Mouse (Mus musculus) adrenal gland, postnatal 4 days (tissue): ENCODE measurements around the gene Smim17. TPM values are rescaled to one million over a fixed set of nuclear protein-coding genes. Genes with fewer than 3 reads are reported as not detected.
"Not testable (repeated sequence)": the region's sequence is repeated elsewhere in the genome, so short reads cannot be mapped to it uniquely, and the experiment has no call there.

ENCODE experiments used
- DNase-seq, 2 experiments: peaks; one replicate each; pipeline ENCODE4 v3.0.0; 2021 to 2022; ENCODE audit warnings: low spot score in 2 of 2, mixed read lengths in 2 of 2
- long read RNA-seq, 2 experiments: library from polyadenylated mRNA; stranded (forward); transcript quantifications; one replicate each; pipeline ENCODE4 v2.0.0; 2021
- total RNA-seq, 2 experiments: library from RNA; stranded (reverse); gene quantifications; 2 replicates each; pipeline ENCODE4 v1.2.3; 2021

The Smim17 gene
- total RNA-seq: under 1 TPM; 0.17 to 0.40 TPM
- long read RNA-seq, experiment 1, partial matches to known transcripts: 1 of 1 reads
- long read RNA-seq, experiment 1, other reads (novel, unspliced or antisense): 0 of 1 reads
- long read RNA-seq, experiment 2: 0 reads

GRCm38 (mm10) chr7:6397996-6398975 lies at the start of gene Smim17:
TSS of gene Smim17 (plus strand) at chr7:6398715.
- DNase-seq: peak; percentile 5 to 8

- DNase-seq: no peak
Measured at GRCm38 (mm10) chr7:6358121-6358520, 40.4 kb upstream of the Smim17 start.

GRCm38 (mm10) chr7:6358937-6359590 lies 39.5 kb upstream of the Smim17 start:
- no peak for DNase-seq

- DNase-seq: no peak
Measured at GRCm38 (mm10) chr7:6360477-6361060, 37.9 kb upstream of the Smim17 start.

GRCm38 (mm10) chr7:6361756-6362155 lies 36.8 kb upstream of the Smim17 start:
- no peak for DNase-seq

- DNase-seq: peak; percentile 88 to 97
Measured at GRCm38 (mm10) chr7:6362268-6363046, 36.1 kb upstream of the Smim17 start.

GRCm38 (mm10) chr7:6363047-6363488 lies 35.4 kb upstream of the Smim17 start, which contains the start of gene Zfp78:
TSS of gene Zfp78 (plus strand) at chr7:6363280.
- DNase-seq: no peak

- DNase-seq: no peak
Measured at GRCm38 (mm10) chr7:6364761-6365160, 33.8 kb upstream of the Smim17 start.

GRCm38 (mm10) chr7:6367185-6367584 lies 31.3 kb upstream of the Smim17 start:
- DNase-seq: no peak

- not testable (repeated sequence) for DNase-seq
Measured at GRCm38 (mm10) chr7:6368146-6368545, 30.4 kb upstream of the Smim17 start.

- no peak for DNase-seq
Measured at GRCm38 (mm10) chr7:6369460-6369859, 29.1 kb upstream of the Smim17 start.

GRCm38 (mm10) chr7:6372993-6373392 lies 25.5 kb upstream of the Smim17 start:
- no peak for DNase-seq

GRCm38 (mm10) chr7:6378441-6378840 lies 20.1 kb upstream of the Smim17 start:
- no peak for DNase-seq

GRCm38 (mm10) chr7:6381431-6381830 lies 17.1 kb upstream of the Smim17 start:
- DNase-seq: no peak

GRCm38 (mm10) chr7:6383044-6383455 lies 15.5 kb upstream of the Smim17 start, which contains the start of gene Zfp28:
TSS of gene Zfp28 (plus strand) at chr7:6383295.
- DNase-seq: peak; percentile 81 to 93

- DNase-seq: no peak
Measured at GRCm38 (mm10) chr7:6384011-6384410, 14.5 kb upstream of the Smim17 start.

GRCm38 (mm10) chr7:6386995-6387394 lies 11.5 kb upstream of the Smim17 start:
- DNase-seq: no peak

GRCm38 (mm10) chr7:6388971-6389370 lies 9.5 kb upstream of the Smim17 start:
- no peak for DNase-seq

- DNase-seq: no peak
Measured at GRCm38 (mm10) chr7:6389449-6389848, 9.1 kb upstream of the Smim17 start.

- peak; percentile 87 to 89 for DNase-seq
Measured at GRCm38 (mm10) chr7:6410043-6410442, 11.5 kb downstream of the Smim17 start, which contains the start of gene Gm20715. TSS of gene Gm20715 (plus strand) at chr7:6410277.
